Mouse (Mus musculus): ENCODE data around the gene Gpr75.

Gene Gpr75

DNA sequence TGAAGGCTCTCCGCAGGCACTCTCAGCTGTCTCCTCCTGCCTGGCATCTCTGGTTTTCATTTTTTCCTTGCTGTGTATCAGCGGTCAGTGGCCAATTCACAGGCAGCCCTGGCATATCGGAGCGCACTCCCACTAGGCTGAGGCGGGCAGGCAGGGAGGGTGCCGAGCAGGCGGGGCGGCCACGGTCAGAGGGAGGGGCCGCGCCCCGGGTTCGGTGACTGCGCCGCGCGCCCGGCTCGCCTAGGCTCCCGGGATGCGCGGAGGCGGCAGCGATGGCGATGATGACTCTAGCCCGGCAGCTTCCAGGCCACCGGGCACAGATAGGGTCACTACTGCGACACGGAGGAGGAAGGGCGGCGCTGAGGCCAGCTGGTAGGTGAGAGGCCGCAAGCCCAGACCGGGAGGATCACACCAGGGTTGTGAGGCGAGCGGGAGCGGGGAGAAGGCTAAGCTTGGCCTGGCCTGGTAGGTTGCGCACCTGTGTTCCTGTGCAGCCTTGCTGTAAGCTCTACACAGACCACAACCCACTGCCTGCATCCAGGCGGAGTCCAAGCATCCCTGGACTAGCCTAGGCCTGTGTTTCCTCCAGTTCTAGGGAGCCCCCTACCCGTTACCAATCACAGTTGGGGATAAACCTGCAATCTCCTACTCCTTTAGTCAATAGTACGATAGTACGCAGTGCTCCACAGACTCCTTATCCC, at the start of gene Gpr75, which contains the start of gene Asb3:
Gpr75 (plus strand) TSS at position 188 of the 701 bp plus-strand sequence.
Asb3 (plus strand) TSS at position 246 of the 701 bp plus-strand sequence.
- peak; percentile 83 to 92 for DNase-seq (ENCODE audit: inconsistent age in 2 of 2, low spot score in 1 of 2)

DNA sequence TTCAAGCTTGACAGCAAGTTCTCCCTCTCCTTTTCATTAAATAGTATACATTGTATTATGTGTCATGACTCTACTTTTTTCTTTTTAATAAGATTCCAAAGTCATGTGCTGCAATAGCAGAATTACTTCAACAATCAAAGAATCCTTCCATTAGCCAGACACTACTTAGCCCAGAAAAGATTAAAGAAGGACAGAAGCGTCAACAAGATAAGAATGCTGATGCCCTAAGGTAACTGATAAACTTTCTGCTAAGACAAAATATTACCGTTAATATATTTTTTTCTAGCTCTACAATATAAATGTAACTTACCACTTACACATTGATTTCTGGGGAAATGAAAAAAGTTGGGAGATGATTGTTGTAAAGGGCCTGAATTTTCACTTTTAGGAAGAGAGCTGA, 46.4 kb upstream of the Gpr75 start:
- DNase-seq (ENCODE audit: inconsistent age in 2 of 2, low spot score in 1 of 2), result no peak

DNA sequence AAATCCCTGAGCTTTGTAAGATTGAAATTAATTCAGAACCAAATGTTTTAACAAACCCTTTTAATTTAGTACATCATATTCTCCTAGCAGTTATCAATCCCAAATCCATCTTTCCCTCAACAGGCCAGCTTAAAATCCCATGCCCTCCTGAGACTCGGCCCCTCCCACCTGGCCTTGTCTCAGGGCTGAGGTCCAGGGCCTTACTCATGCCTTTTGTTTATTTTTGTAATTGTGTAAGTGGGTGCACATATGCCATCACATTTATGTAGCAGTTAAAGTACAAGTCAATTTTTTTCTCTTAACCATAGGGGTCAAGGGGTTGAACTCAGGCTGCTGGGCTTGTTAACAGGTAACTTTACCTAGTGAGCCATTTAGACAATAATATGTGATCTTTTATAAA, 40.8 kb upstream of the Gpr75 start:
- peak in 1 of 2 experiments; percentile 64 for DNase-seq (ENCODE audit: inconsistent age in 2 of 2, low spot score in 1 of 2)

DNA sequence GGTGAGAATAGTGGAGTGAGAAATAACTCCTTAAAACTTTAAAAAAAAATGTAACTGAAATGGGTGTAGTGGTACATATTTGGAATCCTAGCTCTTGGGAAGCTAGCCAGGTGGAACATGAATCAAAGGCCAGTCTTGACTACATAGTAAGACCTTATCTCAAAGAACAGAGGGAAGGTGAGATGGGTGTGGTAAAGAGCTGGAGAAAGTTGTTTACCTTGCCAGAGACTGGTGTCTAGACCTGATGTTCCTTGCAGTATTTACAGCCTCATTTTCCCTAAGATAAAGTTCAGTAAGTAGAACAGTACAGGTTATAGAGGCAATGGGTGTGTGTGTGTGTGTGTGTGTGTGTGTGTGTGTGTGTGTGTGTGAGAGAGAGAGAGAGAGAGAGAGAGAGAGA, 12.7 kb upstream of the Gpr75 start:
- no peak for DNase-seq (ENCODE audit: inconsistent age in 2 of 2, low spot score in 1 of 2)

DNA sequence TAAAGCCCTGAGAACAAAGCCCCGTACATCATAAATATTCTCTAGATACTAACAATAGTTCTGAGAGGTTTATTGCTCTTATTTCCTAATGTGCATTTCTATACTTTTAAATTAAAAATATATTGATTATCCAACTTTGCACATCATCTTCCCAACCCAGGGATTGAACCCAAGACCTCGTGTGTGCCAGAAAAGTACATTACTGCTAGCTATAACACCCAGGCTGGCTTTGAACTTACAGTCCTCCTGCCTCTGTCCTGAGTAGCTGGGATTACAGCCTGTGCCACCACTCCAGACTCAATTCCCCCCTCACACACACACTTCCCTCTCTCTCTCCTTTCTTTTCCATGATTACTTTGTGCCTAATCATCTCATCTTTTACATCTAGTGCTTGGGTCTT, 3.0 kb downstream of the Gpr75 start:
- no peak for DNase-seq (ENCODE audit: inconsistent age in 2 of 2, low spot score in 1 of 2)

DNA sequence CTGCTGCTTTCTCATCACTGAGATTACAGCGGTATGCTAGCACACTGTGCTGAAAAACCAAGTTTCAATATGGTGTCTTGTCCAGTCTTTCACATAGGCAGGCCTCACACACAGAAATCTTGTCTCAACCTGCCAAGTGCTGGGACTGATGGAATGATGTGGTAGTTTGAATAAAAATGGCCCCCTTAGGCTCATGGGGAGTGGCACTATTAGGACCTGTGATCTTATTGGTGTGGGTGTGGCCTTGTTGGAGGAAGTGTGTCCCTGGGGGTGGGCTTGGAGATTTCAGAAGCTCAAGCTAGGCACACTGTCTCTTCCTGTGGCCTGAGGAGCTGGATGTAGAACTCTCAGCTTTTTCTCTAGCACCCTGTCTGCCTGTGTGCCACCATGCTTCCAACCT, 11.0 kb downstream of the Gpr75 start:
- no peak for DNase-seq (ENCODE audit: inconsistent age in 2 of 2, low spot score in 1 of 2)

DNA sequence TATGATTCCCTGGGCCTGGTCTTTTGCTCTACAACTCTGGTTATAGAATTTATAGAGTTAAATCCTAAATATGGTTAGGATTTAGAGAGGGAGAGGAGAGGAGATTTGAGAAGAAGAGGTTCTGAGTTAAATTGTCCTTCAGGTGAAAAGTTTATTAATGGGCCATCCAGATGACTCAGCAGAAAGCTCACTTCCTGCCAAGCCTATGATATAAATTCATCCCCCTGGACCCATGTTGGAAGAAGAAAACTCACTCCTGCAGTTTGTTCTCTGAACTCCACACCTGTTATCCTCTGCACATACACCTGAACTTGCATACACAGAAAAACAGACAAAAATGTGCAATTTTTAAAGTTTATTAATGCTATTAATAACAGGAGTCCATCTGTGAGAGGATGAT, 14.2 kb downstream of the Gpr75 start:
- peak in 1 of 2 experiments; percentile 53 for DNase-seq (ENCODE audit: inconsistent age in 2 of 2, low spot score in 1 of 2)

DNA sequence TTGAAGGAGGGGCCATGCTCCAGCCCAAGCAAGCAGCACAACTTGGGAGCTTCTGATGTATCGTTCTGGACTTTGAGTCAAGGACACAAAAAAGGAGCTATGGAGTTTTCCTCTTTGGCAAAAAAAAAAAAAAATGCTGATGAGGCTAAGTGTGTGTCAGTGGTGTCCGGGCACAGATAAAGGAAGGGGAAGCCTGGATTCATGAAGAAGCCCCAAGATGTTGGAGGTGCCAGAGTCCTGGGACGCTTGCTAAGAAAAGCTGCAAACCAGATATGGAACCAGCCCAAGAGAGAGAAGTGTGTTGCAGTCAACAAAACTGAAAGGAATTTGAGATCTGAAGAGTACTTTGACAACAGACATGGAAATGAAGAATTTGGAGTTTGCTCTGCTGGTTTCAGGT, 27.2 kb downstream of the Gpr75 start:
- no peak for DNase-seq (ENCODE audit: inconsistent age in 2 of 2, low spot score in 1 of 2)

DNA sequence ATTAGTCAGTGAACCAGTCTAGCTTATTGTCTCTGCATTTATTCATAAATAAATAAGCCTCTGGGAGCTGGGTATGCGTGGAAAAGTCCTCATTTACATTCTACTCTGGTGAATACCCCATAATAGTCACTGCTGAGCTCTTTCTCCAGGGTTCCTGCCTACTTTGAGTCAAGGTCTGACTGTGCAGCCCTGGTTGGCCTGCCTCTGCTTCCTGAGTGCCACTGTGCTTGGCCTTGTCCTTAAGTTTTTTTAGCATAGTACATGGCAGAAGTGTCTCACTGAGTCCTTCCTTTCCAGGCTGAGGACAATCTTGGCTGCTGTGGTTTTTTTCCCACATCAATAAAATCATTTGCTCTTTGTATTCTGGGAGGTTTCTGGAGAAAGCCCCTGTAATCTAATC, 35.5 kb downstream of the Gpr75 start:
- DNase-seq (ENCODE audit: inconsistent age in 2 of 2, low spot score in 1 of 2), result peak; percentile 47 to 79

DNA sequence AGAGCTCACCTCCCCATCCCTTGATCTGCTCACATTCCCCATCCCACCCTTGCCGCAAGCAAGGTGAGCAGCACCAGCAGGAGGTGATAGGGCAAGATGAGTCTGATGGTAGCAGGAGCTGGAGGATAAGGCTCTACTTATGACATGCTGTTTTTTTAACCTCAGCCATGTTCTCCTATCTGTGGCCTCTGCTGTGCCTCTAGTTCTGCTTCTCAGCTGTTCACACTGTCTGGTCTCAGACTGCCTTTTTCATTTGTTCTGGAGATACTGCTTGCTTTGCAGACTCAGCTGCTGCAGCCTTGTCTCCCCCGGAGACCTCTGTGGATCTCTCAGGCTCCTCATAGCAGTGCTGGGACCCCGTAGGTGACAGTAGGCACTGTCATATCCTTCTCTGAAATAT, 38.1 kb downstream of the Gpr75 start:
- DNase-seq (ENCODE audit: inconsistent age in 2 of 2, low spot score in 1 of 2), result no peak

DNA sequence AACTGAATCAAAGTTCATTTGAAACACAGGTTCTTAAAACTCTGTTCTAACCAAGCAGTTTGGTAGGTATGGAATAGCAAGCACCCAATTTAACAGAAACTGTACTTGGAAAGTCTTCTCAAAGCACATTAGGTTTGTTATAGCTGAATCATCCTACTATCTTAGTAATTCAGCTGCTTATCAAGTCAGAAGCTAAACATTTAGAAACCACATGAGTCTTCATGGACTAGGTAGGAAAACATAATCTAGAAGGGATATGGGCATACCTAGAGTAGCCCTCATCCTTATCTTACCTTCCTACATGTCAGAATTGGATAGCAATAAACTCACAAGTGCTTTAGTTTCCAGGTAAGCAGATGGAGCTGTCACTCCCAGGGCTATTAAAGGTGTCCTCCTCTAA, 42.9 kb downstream of the Gpr75 start:
- DNase-seq (ENCODE audit: inconsistent age in 2 of 2, low spot score in 1 of 2), result no peak

DNA sequence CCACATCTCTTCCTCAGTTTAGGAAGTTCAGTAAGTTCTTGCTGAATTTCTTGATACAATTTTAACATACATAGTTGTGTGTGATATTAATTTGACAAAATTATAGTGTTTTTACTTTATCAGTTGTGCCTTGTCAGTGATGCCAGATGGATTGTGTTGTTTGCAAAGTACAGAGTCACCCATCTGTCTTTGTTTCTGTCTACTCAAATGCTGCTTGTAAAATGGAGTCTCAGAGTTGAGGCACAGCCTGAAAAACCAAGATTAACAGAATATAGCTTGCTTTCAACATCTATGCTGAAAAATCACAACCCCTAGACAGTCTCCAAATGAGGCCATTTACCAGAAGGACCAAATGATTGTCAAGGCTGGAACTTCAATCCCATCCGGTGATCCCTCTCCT, 43.3 kb downstream of the Gpr75 start:
- DNase-seq (ENCODE audit: inconsistent age in 2 of 2, low spot score in 1 of 2), result no peak
